Mouse (Mus musculus): ENCODE results near the gene Tmem59. TPM values are rescaled to one million over a fixed set of nuclear protein-coding genes. Genes with fewer than 3 reads are reported as not detected.

Tmem59 gene
- polyA plus RNA-seq, 1 experiment = 183 TPM

DNA sequence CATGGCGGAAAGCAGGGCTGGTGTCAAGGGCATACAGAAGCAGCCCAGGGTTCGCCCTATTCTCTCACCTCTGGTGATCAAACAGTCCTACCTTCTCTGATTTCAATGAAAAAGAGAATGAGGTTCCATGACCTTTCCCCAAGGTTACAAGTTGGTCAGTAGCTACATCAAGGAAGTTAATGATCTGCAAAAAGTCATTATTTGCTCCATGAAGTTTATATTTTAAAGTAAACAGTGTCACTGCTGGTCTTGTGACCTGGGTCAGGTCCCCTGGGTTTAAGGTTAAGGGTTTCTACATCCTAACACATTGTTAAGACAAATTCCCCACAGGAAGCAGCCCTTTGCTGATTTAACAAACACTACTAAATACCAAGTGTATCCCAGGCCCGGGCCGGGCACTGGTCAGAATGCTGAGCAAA, 21.2 kb upstream of the Tmem59 start:
- no peak for TF ChIP-seq POLR2A (IDR thresholded peaks at IDR 0.05; ENCODE audit: borderline replicate concordance, extremely low read depth, insufficient read depth, insufficient read length, poor library complexity, severe bottlenecking)
- no peak for TF ChIP-seq CTCF (IDR thresholded peaks at IDR 0.05; ENCODE audit: borderline replicate concordance, extremely low read depth, insufficient read depth, insufficient read length)
- no peak for DNase-seq (ENCODE audit: low read depth)

DNA sequence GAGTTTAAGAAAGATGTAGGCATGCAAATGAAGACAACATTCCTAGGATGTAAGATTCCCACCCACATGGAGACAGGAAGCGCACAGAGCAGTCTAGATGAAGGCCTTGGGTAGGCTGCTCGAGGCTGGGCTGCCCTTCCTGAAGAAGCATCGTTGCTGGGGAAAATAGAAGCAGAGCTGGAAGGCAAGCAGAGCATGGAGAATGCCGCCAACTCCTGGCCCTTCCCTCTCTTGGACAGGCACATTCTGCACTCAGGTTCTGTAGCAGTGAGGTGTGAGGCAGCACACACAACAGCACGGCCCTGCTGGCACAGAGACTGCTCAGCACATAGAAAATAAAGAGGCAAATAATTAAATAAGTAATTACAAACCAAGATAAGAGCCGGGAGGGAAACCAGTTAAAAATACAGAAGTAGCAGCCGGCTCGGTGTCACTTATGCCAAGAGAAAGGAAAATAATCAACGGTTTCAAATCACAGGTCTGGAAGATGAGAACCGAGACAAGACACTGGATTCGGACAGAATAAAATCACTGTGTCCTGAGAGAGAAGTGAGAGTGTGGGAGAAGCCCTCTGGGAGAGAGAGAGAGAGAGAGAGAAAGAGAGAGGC, 18.9 kb upstream of the Tmem59 start:
- TF ChIP-seq CTCF (IDR thresholded peaks at IDR 0.05; ENCODE audit: borderline replicate concordance, extremely low read depth, insufficient read depth, insufficient read length) (no peak), POLR2A (IDR thresholded peaks at IDR 0.05; ENCODE audit: borderline replicate concordance, extremely low read depth, insufficient read depth, insufficient read length, poor library complexity, severe bottlenecking) (no peak)
- no peak for DNase-seq (ENCODE audit: low read depth)

DNA sequence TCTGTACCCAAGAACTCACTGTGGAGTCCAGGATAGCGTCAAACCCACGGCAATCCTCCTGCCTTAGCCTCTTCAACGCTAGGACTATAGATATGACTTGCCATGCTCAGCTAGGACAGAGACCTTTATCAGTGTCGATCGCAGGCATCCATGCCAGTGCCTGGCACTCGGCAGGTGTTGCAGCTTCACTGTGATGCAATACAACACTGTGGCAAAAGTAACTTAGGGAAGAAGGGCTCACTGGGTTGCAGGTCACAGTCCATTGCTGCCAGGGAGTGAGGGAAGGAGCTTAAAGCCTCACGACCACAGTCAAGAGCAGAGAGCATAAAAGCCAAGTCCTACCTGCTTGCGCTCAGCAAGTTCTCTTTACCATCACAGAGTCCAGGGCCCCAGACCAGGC, 18.0 kb upstream of the Tmem59 start:
- TF ChIP-seq CTCF (IDR thresholded peaks at IDR 0.05; ENCODE audit: borderline replicate concordance, extremely low read depth, insufficient read depth, insufficient read length) (no peak), POLR2A (IDR thresholded peaks at IDR 0.05; ENCODE audit: borderline replicate concordance, extremely low read depth, insufficient read depth, insufficient read length, poor library complexity, severe bottlenecking) (no peak)
- DNase-seq (ENCODE audit: low read depth) = no peak

DNA sequence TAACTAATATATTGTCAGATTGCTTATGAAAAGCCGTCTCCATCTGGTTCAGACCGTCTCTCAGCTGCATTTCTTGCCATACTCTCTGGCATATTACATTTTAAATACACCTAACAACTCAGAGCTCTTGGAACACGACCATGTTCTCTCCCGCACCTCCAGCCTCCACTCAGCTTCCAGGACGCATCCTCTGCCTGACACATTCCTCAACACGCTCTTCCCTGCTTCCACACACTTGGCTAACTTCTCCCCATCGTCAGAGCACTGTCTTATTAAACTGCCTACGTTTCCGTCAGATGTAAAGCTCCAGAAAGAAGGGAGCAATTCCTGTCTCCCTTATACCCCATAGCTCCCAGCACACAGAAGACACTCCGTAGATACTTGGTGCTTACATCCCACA, 14.9 kb upstream of the Tmem59 start:
- TF ChIP-seq CTCF (IDR thresholded peaks at IDR 0.05; ENCODE audit: borderline replicate concordance, extremely low read depth, insufficient read depth, insufficient read length) (no peak), POLR2A (IDR thresholded peaks at IDR 0.05; ENCODE audit: borderline replicate concordance, extremely low read depth, insufficient read depth, insufficient read length, poor library complexity, severe bottlenecking) (no peak)
- DNase-seq (ENCODE audit: low read depth) = peak; percentile 41

DNA sequence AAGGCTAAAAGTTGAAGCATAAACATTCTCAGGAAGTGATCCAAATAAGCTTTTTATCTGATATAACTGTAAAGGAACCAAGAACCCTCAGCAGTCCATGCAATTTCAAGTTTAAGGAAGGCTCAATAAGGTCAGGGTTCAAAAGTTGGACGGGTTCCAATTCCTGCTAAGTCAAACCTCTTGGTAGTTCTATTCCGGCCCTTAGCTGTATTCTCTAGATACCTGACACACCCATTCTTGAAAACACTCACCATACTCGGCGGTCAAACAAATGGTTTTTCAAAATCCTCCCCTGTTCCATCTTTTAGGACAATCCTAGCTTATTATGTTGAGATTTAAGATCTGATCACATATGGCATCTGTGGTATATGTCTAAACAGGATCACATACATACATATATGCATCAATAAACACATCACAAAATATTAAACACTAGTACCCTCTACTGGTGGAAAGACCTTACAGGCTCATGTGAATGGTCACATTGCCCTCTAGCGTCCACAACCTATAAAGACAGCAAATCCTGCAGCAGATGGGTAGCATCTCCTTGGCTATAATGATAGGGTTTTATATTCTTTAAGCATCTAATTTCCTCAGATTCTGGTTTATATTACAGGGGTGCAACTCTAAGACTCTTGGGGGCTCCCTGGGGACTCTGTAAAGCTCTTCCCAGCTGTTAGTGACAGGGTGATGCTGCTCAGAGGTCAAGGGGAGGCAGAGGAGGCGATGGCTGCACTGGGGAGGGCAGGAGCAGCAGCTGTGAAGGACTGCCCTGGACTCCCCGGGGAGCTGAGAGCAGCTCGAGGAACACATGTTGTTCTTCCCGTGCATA, 14.2 kb upstream of the Tmem59 start:
- peak; percentile 90 for TF ChIP-seq CTCF (IDR thresholded peaks at IDR 0.05; ENCODE audit: borderline replicate concordance, extremely low read depth, insufficient read depth, insufficient read length)
- TF ChIP-seq POLR2A (IDR thresholded peaks at IDR 0.05; ENCODE audit: borderline replicate concordance, extremely low read depth, insufficient read depth, insufficient read length, poor library complexity, severe bottlenecking) = no peak
- DNase-seq (ENCODE audit: low read depth) = peak; percentile 94

DNA sequence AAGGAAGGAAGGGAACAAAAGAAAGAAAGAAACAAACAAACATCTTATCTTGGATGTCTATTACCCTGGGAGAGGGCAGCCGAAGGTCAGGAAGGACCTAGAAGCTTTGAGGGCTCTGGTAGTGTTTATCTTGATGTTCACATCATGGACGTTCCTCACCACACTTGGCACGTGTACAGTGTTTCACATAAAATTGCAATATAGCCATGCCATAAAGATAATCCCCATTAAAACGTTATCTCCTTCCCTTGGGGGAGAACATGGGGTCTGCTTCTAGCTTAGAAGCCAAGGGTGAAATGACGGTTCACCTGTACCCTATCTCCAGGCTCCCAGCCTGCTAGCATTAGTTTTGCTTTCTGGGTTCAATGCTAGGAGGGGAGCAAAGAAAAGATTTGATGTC, 11.5 kb upstream of the Tmem59 start:
- no peak for DNase-seq (ENCODE audit: low read depth)
- TF ChIP-seq CTCF (IDR thresholded peaks at IDR 0.05; ENCODE audit: borderline replicate concordance, extremely low read depth, insufficient read depth, insufficient read length) = no peak
- no peak for TF ChIP-seq POLR2A (IDR thresholded peaks at IDR 0.05; ENCODE audit: borderline replicate concordance, extremely low read depth, insufficient read depth, insufficient read length, poor library complexity, severe bottlenecking)

DNA sequence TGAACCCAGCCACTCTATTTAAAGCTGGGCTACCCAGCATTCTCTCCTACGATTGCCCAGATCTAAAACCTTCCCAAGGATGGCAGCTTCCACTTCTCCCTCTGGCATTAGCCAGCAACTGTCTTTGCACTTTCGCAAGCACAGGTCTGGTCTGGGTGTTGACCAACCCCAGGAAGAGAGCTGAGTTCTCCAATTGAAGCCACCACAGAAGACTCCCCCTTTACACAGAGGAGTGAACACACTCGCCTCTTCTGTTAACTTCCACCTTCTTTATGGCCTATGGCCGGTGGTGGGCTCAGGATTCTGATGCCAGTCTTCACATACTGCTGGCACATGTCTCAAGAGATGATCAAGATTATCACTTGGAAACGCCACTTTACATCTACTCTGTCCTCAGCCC, 10.4 kb upstream of the Tmem59 start:
- TF ChIP-seq CTCF (IDR thresholded peaks at IDR 0.05; ENCODE audit: borderline replicate concordance, extremely low read depth, insufficient read depth, insufficient read length) = no peak
- TF ChIP-seq POLR2A (IDR thresholded peaks at IDR 0.05; ENCODE audit: borderline replicate concordance, extremely low read depth, insufficient read depth, insufficient read length, poor library complexity, severe bottlenecking) = no peak
- DNase-seq (ENCODE audit: low read depth) = no peak

DNA sequence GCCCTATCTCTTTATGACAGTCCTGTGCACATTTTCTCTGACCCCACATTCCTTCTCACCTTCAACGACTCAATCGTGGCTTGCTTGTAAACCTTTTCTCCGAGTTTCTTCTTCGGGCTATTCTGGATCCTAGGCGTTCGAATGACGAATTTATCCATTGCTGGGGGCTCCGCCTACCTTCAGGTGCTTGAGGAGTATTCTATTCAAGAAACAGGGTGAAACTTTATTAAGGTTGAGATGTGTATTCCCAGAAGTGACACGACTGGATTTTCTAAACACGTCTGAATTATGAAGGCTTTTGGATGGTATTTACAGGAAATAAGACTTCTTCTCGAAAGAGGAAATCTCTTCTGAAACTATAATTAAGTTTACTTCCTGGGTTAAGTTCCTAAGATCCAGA, 693 bp upstream of the Tmem59 start:
- TF ChIP-seq POLR2A (IDR thresholded peaks at IDR 0.05; ENCODE audit: borderline replicate concordance, extremely low read depth, insufficient read depth, insufficient read length, poor library complexity, severe bottlenecking) = no peak
- TF ChIP-seq CTCF (IDR thresholded peaks at IDR 0.05; ENCODE audit: borderline replicate concordance, extremely low read depth, insufficient read depth, insufficient read length) = no peak
- no peak for DNase-seq (ENCODE audit: low read depth)

DNA sequence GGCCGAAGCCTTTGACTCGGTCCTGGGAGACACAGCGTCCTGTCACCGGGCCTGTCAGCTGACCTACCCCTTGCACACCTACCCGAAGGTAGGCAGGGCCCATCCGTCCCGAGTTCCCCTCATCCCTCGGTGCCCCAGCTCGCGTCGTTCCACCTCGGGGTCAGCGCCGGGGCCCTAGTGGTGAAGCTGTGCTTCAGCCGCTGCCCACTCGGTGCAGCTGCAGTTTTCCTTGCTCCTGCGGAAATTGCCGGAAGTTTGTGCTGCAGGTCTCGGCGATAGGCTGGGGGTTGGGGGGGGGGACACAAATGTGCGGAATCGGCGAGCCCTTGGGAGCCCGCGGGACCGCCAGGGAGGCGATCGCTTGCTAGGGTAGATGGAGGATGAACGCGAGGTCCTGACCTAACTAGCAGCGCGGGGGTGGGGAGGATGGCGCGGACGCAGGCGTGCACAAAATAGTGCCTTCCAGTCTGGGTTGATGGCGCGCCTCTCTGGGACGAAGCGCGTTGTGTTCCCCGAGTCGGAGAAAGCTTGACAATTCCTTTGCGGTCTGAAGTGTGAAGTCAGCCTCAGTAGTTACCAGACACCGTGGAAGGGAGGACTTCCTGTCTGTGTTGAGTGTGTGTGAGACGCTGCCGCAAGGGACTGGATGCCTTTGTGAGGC, 761 bp downstream of the Tmem59 start, which contains the start of gene Tceanc2:
Tceanc2 (minus strand) TSS at position 287 of the 661 bp plus-strand sequence.
- TF ChIP-seq POLR2A (IDR thresholded peaks at IDR 0.05; ENCODE audit: borderline replicate concordance, extremely low read depth, insufficient read depth, insufficient read length, poor library complexity, severe bottlenecking) (no peak), CTCF (IDR thresholded peaks at IDR 0.05; ENCODE audit: borderline replicate concordance, extremely low read depth, insufficient read depth, insufficient read length) (no peak)
- peak; percentile 71 for DNase-seq (ENCODE audit: low read depth)

DNA sequence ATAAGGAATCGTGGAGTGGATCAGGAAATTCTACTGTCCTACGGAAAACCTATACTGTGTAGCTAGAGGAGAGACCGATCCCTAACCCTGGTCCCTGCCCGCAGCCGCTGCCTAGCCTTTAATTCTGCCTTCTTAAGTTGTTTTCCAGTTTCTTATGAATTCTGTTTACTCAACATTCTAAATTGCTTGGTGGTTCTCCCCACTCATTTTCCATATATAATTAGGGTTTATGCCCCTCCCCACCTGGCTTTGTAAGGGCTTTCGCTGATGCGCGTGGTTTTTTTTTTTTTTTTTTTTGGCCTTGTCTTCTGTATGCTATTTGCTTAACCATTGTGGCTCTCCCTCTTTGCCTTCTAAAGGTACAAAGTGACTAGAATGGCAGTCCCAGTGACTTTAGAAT, 1.4 kb downstream of the Tmem59 start:
- DNase-seq (ENCODE audit: low read depth) = peak; percentile 46
- TF ChIP-seq POLR2A (IDR thresholded peaks at IDR 0.05; ENCODE audit: borderline replicate concordance, extremely low read depth, insufficient read depth, insufficient read length, poor library complexity, severe bottlenecking) = no peak
- TF ChIP-seq CTCF (IDR thresholded peaks at IDR 0.05; ENCODE audit: borderline replicate concordance, extremely low read depth, insufficient read depth, insufficient read length) = no peak

DNA sequence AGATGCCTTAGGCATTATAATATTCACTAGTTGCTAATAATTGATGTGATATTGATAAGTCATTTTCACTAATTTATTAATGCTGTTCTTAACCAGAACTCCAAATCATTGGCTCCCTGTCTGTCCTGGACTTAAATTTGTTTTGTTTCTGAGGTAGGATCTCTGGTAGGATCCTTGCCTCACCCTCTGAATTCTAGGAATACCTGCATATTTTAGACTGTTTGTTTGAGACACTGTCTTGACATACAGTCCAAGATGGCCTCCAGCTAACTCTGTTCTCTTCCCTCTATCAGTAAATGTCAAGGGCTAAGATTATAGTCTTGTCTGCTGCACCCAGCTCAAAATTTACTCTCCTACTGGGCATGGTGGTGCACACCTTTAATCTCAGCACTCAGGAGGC, 2.5 kb downstream of the Tmem59 start:
- TF ChIP-seq POLR2A (IDR thresholded peaks at IDR 0.05; ENCODE audit: borderline replicate concordance, extremely low read depth, insufficient read depth, insufficient read length, poor library complexity, severe bottlenecking) (no peak), CTCF (IDR thresholded peaks at IDR 0.05; ENCODE audit: borderline replicate concordance, extremely low read depth, insufficient read depth, insufficient read length) (no peak)
- no peak for DNase-seq (ENCODE audit: low read depth)

Measured in brain, embryonic 14.5 days (tissue).